Mouse (Mus musculus) left cerebral cortex, postnatal 10 days (tissue): Measurements from ENCODE around the gene Ttc6. TPM values are rescaled to one million over a fixed set of nuclear protein-coding genes. Genes with fewer than 3 reads are reported as not detected.

Source experiments
- DNase-seq, 2 experiments: peaks; one replicate each; pipeline ENCODE4 v3.0.0; 2021 to 2022; ENCODE audit warnings: low spot score in 2 of 2, mixed read lengths in 1 of 2; ENCODE audit errors: extremely low spot score in 1 of 2
- intact Hi-C: fragments of 180-260 bp; cut with DNase I; formaldehyde crosslinking; loops from one replicate; pipeline ENCODE4 v1.15.1; 2025
- total RNA-seq, 2 experiments: library from RNA; stranded (reverse); gene quantifications; 2 replicates each; pipeline ENCODE4 v1.2.3; 2021

The Ttc6 gene
- 1 to 10 TPM in 1 of 2 experiments, under 1 TPM in 1; 0.62 to 1.2 TPM for total RNA-seq

GRCm38 (mm10) chr12:57563909-57564308 is at the start of gene Ttc6:
Gene Ttc6 (plus strand): TSS chr12:57564113.
- DNase-seq = no peak
- intact Hi-C loops = no loop called here

DNA sequence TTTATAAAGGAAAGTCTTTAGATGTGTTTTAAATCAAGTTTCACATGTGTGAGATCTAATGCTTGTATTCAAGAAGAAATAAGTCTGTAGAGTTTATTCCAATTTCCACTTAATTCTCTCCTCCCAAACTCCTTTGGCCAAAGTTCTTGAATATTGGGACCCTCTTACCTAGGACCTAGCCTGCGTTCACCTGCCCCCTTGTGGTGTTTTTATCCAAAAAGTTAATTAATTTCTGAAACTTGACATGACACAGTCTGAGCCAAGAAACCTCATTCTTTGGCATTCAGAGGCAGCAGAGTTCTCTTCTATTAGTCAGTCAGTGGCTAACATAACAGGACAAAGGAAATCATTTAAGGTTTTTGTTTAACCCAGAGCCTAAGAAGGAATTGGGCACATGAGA is 49.4 kb upstream of the Ttc6 start:
- DNase-seq = no peak
- intact Hi-C loops = no loop called here

DNA sequence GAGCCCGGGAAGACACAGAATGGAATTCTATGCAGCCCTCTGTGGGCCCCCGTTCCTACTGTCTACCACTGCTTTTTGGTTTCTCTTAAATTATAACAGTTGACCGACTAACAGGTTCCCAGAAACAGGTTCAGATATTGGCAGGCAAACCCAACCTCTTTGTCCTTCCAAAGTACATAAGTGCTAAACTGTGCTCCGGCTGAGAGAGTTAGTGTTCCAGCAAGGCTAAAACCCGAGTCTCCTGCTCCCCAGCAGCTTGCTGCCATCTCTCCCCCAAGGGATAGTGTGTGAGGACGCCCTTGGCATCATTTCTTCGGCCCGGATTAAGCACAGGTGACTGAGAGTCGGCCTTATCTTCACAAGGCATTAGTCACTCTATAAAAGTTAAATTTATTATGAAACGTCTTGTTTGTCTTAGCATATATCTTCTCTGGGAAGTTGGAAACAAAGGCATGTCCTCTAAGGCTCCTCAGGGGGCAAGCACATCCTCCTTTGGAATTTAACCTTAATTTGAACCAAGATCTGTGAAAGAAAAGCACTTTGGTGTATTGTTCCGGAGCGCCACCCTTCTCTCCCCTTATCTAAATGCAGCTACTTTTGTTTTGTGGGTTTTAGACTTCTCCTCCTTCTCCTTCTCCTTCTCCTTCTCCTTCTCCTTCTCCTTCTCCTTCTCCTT is 48.1 kb upstream of the Ttc6 start:
- DNase-seq = no peak
- intact Hi-C loops = no loop called here

DNA sequence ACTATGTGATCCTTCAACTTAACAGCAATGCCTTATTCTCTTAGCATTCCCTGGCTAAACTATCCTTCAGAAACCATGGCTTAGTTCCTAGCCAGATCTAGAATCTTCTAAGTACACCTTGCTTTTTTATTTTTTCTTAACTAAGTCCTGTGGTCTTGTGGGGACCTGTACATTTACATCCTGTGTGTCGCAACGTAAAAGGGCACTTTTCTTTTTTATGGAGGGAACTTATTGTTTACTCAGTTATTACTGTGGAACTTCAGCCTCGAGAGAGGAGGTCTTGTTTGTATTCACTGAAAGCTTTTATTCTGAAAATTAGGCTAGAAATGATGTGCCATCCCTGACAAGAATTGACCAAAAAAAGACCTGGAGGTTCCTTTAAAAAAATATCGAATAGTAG is 35.6 kb upstream of the Ttc6 start:
- no peak for DNase-seq

DNA sequence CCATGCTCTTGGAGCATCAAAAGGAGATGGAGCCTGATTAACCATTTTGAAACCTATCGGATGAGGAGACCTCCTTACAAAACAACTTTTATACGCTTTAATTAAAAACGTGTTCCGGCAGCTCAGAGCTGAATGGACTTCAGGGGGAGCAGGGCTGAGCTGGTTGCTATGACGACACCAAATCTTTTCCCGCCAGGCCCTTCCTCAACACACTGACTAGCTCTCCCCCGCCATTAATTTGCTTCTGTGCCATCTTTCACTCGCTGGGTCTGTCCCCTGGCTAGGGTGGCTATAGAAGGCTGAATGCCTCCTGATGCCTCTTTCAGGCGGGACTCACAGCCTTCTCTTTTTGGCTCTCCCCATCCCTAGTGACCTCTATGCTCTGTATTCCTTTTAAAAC is 33.4 kb upstream of the Ttc6 start:
- no peak for DNase-seq
- intact Hi-C loops = no loop called here

More for the DNA sequence above, 35.6 kb upstream of the Ttc6 start:
- intact Hi-C loops = no loop called here

- DNase-seq = no peak
- intact Hi-C loops = no loop called here
Measured at GRCm38 (mm10) chr12:57534517-57534878, 29.4 kb upstream of the Ttc6 start.

- intact Hi-C loops = loop anchor here (5.0 kb wide), 4 partner anchors 253 to 998 kb away; partner anchors contain the start of genes Nkx2-1 and Nkx2-9
- DNase-seq = no peak
Measured at GRCm38 (mm10) chr12:57534879-57535611, 28.9 kb upstream of the Ttc6 start.

GRCm38 (mm10) chr12:57536056-57536908 is 27.6 kb upstream of the Ttc6 start:
- no peak for DNase-seq
- intact Hi-C loops = loop anchor here (5.0 kb wide), 4 partner anchors 254 to 999 kb away; partner anchors contain the start of genes Nkx2-1 and Nkx2-9

GRCm38 (mm10) chr12:57536909-57537670 is 26.8 kb upstream of the Ttc6 start:
- intact Hi-C loops = loop anchor here (5.0 kb wide), 4 partner anchors 255 to 1000 kb away; partner anchors contain the start of genes Nkx2-1 and Nkx2-9

GRCm38 (mm10) chr12:57537791-57538587 is 25.9 kb upstream of the Ttc6 start:
- intact Hi-C loops = loop anchor here (5.0 kb wide), 4 partner anchors 256 to 1001 kb away; partner anchors contain the start of genes Nkx2-1 and Nkx2-9
- no peak for DNase-seq

More at GRCm38 (mm10) chr12:57536909-57537670, 26.8 kb upstream of the Ttc6 start:
- DNase-seq = no peak

- intact Hi-C loops = loop anchor here (5.0 kb wide), 4 partner anchors 257 to 1002 kb away; partner anchors contain the start of genes Nkx2-1 and Nkx2-9
Measured at GRCm38 (mm10) chr12:57538588-57539550, 25.0 kb upstream of the Ttc6 start.

DNA sequence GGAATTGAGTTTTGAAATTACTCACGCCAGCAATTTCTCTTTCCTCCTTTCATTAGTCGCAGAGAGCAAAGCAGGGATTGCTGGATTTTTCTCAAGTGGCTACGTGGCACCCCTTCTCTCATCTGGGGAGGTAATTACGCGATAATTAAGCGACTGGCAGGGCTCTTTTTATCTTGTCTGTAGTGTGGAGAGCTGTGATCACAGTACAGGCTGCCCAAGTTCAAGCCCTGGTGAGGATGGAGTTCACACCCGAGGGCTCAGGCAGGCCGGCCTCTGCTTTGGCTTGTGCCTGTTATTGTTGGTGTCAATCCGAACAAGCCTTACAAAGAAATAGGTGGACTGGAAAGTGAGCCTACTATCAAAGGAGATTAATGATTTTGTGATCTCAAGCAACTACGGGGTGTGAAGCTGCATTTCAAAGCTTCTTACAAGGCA is 24.3 kb upstream of the Ttc6 start:
- intact Hi-C loops = loop anchor here (5.0 kb wide), 4 partner anchors 257 to 1002 kb away; partner anchors contain the start of genes Nkx2-1 and Nkx2-9
- DNase-seq = no peak

More at GRCm38 (mm10) chr12:57538588-57539550, 25.0 kb upstream of the Ttc6 start:
- DNase-seq = no peak

DNA sequence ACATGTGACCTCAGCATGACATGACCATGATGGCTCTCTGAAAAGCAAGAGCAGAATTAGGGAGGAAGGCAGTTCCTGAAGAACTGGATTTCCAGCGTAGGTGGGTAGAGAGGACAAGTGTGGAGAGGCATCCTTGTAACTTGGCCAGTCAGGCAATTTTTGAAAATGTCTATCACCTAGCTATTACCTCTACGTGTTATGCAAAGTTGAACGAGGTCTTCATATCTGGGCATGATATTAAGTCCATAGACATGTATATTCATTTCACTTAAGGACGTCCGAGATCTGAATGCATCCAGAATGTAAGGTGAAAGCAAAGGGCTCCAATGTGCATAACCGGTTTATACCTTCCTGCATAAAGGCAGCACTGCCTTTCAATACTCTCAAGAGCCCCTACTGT is 22.8 kb upstream of the Ttc6 start:
- intact Hi-C loops = loop anchor here (5.0 kb wide), 1 partner anchor 1014 kb away; no protein-coding TSS in a partner anchor
- DNase-seq = no peak

GRCm38 (mm10) chr12:57541931-57542745 is 21.8 kb upstream of the Ttc6 start:
- DNase-seq = no peak
- intact Hi-C loops = loop anchor here (5.0 kb wide), 1 partner anchor 1015 kb away; no protein-coding TSS in a partner anchor
